Mouse (Mus musculus) frontal cortex, postnatal 14 days (tissue): Measurements from ENCODE around the gene Aldh5a1.
A peak's percentile ranks its signal among the peaks of the same experiment; 100 is the strongest.

ENCODE experiments used
- DNase-seq, 2 experiments: peaks; one replicate each; pipeline ENCODE4 v3.0.0; 2022; ENCODE audit warnings: low spot score in 2 of 2

The Aldh5a1 gene

DNA sequence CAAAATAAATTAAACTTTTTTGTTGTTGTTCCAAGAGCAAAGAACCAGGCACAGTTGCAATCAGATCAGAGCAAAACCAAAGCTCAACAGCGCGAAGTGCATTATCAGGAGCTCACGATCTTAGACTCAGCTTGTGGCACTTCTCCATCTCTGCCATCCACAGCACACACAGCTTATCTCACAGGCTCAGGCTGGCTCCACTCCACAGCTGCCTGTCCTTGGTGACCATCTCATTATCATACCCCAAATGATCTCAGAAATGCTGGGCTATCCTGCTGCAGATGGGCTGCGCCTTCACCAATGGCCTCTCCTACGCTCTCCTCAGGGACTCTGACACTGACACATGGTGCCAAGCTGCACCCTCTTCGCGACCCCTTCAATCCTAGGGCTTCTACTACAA, 4.3 kb downstream of the Aldh5a1 start:
- no peak for DNase-seq

DNA sequence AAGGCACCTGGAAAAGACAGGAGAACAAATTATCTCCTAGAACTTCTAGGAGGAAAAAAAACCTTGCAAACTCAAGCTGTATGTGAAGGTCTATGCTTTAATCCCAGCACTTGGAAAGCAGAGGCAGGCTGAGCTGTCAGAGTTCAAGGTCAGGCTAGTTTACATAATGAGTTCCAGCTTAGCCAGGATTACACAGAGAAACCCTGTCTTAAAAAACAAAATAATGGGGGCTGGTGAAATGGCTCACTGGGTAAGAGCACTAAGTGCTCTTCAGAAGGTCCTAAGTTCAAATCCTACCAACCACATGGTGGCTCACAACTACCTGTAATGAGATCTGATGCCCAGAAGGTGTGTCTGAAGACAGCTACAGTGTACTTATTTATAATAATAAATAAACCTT, 6.9 kb downstream of the Aldh5a1 start:
- no peak for DNase-seq

DNA sequence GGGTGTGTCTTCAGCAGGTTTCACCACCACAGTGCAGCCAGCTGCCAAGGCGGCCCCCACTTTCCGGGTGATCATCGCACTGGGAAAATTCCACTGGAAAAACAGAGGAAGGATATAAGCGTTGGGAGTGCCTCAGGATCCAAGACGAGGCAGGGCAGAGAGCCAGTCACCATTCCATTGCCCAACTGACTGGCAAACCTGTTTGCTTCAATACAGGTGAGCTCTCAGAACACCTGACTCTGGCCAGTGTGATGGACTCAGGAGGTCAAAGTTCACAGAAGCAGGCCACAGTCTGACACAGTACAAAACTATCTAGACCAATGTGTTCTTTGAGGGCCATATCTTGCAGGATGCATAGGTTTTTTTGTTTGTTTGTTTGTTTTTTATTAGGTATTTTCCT, 13.5 kb downstream of the Aldh5a1 start:
- DNase-seq, result no peak

DNA sequence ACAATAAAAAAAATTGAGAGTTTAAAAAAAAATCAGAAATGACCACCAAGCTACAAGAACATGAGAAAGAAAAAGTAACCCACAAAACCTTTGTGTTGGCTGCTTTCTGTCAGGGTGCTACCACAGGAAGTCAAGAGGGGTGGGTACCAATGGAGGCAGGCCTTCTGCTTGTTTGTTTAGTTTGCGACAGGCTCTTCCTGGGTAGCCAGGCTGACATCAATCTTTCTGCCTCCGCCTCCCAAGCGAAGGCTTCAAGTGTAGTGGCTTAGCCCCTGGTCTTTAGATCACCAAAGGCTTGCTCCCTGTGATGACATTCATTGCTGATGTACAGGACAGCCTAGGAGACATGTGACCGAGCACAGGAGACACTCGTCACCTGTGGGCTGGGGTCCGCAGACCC, 16.2 kb downstream of the Aldh5a1 start:
- DNase-seq, result no peak

GRCm38 (mm10) chr13:24920333-24920977, 17.0 kb downstream of the Aldh5a1 start:
- DNase-seq, result peak in 1 of 2 experiments; percentile 22

DNA sequence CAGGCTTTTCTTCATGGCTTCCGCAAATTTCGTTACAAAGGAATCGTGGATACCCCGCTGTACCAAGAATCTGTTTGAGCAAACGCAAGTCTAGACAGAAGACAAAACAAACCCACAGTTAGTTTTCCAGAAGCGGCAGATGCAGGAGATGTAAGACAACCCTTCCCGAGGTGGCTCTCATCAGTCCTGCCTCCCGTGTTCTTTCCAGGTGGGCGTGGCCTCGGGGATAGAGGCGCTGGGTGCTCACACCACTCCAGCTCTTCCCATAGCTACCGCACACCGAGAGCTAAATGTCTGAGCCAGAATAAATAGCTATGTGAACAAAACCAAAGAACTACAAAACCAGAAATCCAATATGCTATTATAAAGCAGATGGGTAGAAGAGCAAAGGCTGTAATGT, 21.6 kb downstream of the Aldh5a1 start:
- no peak for DNase-seq

DNA sequence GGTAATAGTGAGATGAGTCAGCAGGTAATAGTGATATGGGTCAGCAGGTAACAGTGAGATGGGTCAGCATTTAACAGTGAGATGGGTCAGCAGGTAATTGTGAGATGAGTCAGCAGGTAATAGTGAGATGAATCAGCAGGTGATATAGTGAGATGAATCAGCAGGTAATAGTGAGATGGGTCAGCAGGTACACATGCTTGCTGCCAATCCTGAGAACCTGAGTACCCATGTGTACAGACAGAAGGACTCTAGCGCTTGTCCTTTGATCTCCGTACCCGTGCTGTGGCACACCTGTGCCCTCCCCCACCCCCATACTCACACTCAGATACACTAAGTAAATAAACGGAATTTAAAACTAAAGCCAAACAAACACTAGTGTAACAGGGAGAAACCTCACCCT, 22.5 kb downstream of the Aldh5a1 start:
- DNase-seq, result no peak

GRCm38 (mm10) chr13:24913576-24913975, 23.9 kb downstream of the Aldh5a1 start:
- no peak for DNase-seq

- no peak for DNase-seq
Observed at GRCm38 (mm10) chr13:24909112-24909511, 28.3 kb downstream of the Aldh5a1 start.

DNA sequence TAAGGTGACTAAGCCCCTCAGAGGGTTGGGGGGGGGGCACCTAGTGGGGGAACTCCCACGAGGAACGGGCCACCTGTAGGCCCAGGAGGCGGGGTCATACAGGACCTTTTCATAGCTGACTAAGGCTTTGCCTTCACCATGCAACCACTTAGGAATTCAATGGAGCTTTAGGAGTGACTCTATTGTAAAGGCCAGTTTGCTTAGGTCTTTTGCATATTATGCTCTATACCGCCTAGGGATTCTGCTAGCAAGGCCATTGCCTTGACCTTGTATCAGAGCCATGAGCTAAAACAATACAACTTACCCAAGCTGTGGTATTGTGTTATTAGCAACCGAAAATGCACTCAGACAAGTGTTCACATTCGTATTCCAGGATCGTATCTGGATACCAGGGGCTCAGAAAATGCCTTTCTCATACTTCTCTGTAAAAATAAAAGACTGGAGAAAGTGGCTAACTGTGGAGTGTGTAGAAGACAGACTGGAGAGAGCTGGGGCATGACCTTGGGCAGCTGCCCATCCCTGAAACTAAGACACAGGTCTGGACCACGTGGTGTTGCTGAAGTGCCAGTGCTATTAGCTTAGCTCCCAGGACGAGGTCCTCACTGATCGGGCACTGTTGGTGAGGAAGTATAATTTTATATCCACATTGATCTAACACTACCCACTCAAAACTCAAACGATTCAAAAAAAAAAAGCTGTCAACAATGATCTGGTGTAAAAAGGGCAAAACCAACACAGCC, 30.5 kb downstream of the Aldh5a1 start:
- DNase-seq, result no peak

DNA sequence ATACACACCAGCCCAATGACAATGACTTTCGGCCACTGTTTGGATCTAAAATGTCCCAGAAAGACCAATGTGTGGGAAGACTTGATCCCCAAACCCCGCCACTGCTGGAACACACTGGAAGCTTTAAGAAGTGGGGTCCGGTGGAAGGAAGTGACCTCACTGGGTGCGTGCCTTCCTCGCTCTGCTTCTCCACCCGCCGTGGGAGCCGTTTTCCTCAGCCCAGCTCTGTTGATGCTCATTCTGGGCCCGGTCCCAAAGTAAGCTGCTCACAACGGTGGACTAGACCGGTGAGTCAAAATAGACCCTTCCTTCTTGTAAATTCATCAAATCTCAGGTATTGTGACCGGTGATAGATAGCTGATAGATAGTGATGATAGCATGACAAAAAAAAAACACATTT, 32.0 kb downstream of the Aldh5a1 start:
- no peak for DNase-seq

GRCm38 (mm10) chr13:24903412-24903811, 34.0 kb downstream of the Aldh5a1 start:
- no peak for DNase-seq

- no peak for DNase-seq
Observed at GRCm38 (mm10) chr13:24901916-24902315, 35.5 kb downstream of the Aldh5a1 start.

- no peak for DNase-seq
Observed at GRCm38 (mm10) chr13:24893880-24894279, 43.6 kb downstream of the Aldh5a1 start.

- no peak for DNase-seq
Observed at GRCm38 (mm10) chr13:24892516-24892915, 44.9 kb downstream of the Aldh5a1 start.

DNA sequence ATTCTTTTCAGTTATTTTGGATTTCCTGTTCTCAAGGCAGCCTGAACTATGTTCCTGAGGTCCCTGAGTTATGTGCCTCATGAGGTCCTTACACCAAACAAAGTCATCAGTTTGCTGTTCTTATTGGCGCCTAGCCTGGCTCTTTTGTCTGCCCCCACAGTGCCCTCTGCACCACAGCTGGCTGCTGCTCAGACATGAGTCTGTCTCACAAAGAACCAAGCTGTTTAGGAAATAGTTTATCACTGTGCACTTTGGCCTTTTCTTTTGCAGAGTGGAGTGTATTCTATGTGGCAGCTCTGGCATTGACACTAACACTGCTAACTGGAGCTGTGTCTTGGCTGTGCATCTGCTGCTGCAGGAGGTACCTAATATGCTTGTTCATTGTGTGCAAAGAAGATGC, 47.9 kb downstream of the Aldh5a1 start:
- no peak for DNase-seq

DNA sequence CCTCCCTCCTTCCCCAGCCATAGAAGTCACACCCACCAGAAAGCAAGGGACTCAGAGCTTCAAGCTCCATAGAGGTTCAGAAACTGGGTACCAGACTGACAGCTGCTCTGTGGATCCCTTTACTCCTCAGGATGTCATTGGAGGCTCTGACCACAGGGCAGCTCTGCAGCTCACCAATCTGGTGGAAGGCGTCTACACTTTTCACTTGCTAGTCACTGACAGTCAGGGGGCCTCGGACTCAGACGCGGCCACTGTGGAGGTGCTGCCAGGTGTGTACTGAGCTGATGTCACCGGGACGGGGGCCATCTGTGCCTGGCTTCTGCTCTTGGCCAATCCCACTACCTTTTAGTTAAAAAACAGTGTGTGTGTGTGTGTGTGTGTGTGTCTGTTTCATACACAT, 55.0 kb downstream of the Aldh5a1 start:
- DNase-seq, result no peak

DNA sequence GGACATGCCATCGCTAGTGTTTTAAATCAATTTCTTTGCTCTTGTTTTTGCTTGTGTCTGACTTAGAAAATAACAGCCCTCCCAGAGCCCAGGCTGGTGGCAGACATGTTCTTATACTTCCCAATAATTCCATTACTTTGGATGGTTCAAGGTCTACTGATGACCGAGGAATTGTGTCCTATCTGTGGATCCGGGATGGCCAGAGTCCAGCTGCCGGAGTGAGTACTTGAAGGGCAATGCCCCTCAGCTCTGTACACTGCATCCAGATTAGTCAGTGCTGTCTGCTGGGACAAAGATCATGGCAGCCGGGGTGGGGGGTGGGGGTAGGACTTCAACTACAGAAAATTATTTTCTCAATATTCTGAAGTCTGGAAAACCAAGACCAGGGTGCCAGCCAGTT, 56.8 kb downstream of the Aldh5a1 start:
- no peak for DNase-seq

GRCm38 (mm10) chr13:24880208-24880607, 57.3 kb downstream of the Aldh5a1 start:
- no peak for DNase-seq

DNA sequence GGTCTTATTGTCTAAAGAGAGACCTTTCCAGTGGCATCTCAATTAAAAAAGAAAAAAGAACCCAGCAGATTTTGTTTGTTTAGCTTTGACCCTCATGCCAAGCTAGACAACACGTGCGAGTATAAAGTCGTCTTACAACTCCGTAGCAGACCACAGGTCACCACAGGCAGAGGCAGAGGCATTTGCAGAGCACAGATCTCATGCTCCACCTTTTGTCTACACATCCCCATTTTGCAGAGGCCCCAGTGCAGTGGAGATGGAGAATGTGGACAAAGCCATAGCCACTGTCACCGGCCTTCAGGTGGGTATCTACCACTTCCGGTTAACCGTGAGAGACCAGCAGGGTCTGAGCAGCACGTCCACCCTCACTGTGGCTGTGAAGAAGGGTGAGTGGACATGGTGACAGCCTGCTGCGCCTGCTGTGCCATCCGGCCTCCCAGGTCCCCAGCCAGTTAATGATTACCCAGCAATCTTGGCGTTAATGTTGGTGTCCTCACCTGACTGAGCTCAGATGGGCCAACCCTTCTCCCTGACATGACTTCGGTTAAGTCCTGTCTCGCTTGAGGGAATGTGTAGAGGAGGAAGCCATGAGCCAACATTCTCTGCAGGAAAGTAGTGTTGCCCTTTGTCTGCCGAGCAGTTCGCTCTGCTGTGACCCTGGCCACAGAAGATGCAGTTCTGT, 58.0 kb downstream of the Aldh5a1 start:
- no peak for DNase-seq

GRCm38 (mm10) chr13:24868233-24868632, 69.2 kb downstream of the Aldh5a1 start:
- no peak for DNase-seq

- DNase-seq, result no peak
Observed at GRCm38 (mm10) chr13:24867789-24868188, 69.7 kb downstream of the Aldh5a1 start.
